Mouse (Mus musculus) neural tube, embryonic 12.5 days (tissue): Measurements from ENCODE around the gene Nav2. TPM values are rescaled to one million over a fixed set of nuclear protein-coding genes. Genes with fewer than 3 reads are reported as not detected.
A peak's percentile ranks its signal among the peaks of the same experiment; 100 is the strongest.

Experiments
- ATAC-seq: fragments of 200-750 bp; cut with Nextera tagmentation; 2 replicates; pipeline ENCODE4 v1.8.0; 2017; ENCODE audit warnings: low read depth, mild to moderate bottlenecking, moderate TSS enrichment, moderate library complexity; ENCODE audit not compliant: low FRiP score
- H3K27ac ChIP-seq: fragments of 300-500 bp; sonication (generic); 2 replicates; pipeline ENCODE4 v1.5.1; 2016
- H3K27me3 ChIP-seq: fragments of 300-500 bp; sonication (generic); replicated peaks from 2 replicates; pipeline ENCODE4 v1.6.1; 2016; ENCODE audit warnings: mild to moderate bottlenecking
- H3K36me3 ChIP-seq: fragments of 300-500 bp; sonication (generic); 2 replicates; pipeline ENCODE4 v1.6.1; 2016; ENCODE audit warnings: mild to moderate bottlenecking
- H3K4me1 ChIP-seq: fragments of 300-500 bp; sonication (generic); 2 replicates; pipeline ENCODE4 v1.6.1; 2016
- H3K4me2 ChIP-seq: fragments of 300-500 bp; sonication (generic); replicated peaks from 2 replicates; pipeline ENCODE4 v1.6.1; 2016; ENCODE audit warnings: mild to moderate bottlenecking
- H3K4me3 ChIP-seq: fragments of 300-500 bp; sonication (generic); 2 replicates; pipeline ENCODE4 v1.5.1; 2016
- H3K9ac ChIP-seq: fragments of 300-500 bp; sonication (generic); 2 replicates; pipeline ENCODE4 v1.6.1; 2016; ENCODE audit warnings: mild to moderate bottlenecking
- H3K9me3 ChIP-seq: fragments of 300-500 bp; sonication (generic); 2 replicates; pipeline ENCODE4 v1.6.1; 2016; ENCODE audit warnings: mild to moderate bottlenecking
- WGBS: fragments of 180-500 bp; shearing (Covaris S2); methylation state at CpG from one replicate; pipeline ENCODE4 v1.1.7; 2016; 5-methylcytosine and 5-hydroxymethylcytosine counted together
- polyA plus RNA-seq: library from polyadenylated mRNA; unstranded; fragments of >200 nt; fragmentation: Nextera tagmentation; extraction: Ambion mirVana; gene quantifications from 2 replicates; pipeline ENCODE4 v1.2.1, GENCODE M21; 2016

Gene Nav2
- polyA plus RNA-seq, 1 experiment from 2014 or later, result 25.2 TPM

- Histone ChIP-seq H3K4me1 (peaks cover 16% of the 10 kb centered on the region), H3K27me3 (no peaks in the 10 kb centered on the region), H3K36me3 (peaks cover 17% of the 10 kb centered on the region; the same call in 1 of the 2 replicates), H3K4me2 (no peak overlapping the region), H3K9me3 (no peaks in the 10 kb centered on the region), H3K27ac (no peak overlapping the region), H3K9ac (no peak overlapping the region), H3K4me3 (no peak overlapping the region)
- WGBS, result 72% methylated on average over 11 of the region's 11 CpGs
- ATAC-seq, result no peak
Measured at GRCm38 (mm10) chr7:49452274-49452673, 543.8 kb downstream of the Nav2 start.

DNA sequence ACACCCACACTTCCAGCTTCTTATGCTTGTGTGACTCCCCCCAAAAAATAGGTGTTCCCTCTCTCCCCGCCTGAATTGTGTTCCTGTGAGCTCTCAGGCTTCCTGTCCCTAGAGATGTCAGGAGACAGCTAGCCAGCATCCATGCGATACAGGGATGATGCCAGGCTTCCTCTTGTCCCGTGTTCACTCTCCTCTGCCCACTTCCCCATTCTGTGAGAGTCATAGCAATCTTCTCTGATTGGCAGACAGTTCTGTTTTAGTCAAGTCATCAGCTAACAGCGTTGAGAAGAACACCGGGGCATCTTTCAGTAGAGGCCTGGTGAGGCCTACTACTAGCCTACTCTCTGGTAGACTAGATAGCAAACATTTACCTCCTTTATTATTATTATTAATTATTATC is 546.1 kb downstream of the Nav2 start:
- Histone ChIP-seq H3K9ac (no peak overlapping the region), H3K9me3 (no peaks in the 10 kb centered on the region), H3K4me1 (peaks cover 11% of the 10 kb centered on the region), H3K4me2 (no peak overlapping the region), H3K4me3 (no peak overlapping the region), H3K36me3 (peaks cover 17% of the 10 kb centered on the region), H3K27me3 (no peaks in the 10 kb centered on the region), H3K27ac (no peak overlapping the region)
- WGBS, result 88% methylated on average over 5 of the region's 5 CpGs
- no peak for ATAC-seq

DNA sequence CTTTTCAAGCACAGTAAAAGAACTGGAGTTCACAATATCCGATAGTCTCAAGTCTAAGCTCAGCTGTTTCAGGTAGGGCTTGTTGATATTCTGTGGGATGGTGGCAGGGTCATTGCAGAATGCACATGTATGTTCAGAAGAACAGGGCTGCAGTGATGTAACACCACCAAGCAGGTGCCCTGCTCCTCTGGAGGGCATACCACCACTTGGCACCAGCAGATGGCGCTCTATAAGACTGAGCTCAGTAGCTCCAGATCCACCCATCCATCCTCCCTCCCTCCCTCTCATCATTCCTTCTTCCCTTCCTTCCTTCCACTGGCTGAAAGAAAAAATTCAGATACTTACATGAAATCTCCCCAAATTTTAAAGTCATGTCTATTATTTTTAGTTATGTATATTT is 547.6 kb downstream of the Nav2 start:
- Histone ChIP-seq H3K4me3 (no peak overlapping the region), H3K27me3 (no peaks in the 10 kb centered on the region), H3K9me3 (no peaks in the 10 kb centered on the region), H3K27ac (no peak overlapping the region), H3K4me1 (no peaks in the 10 kb centered on the region), H3K4me2 (no peak overlapping the region), H3K9ac (no peak overlapping the region), H3K36me3 (peaks cover 17% of the 10 kb centered on the region)
- no peak for ATAC-seq
- WGBS, result 60% methylated on average over 2 of the region's 2 CpGs

DNA sequence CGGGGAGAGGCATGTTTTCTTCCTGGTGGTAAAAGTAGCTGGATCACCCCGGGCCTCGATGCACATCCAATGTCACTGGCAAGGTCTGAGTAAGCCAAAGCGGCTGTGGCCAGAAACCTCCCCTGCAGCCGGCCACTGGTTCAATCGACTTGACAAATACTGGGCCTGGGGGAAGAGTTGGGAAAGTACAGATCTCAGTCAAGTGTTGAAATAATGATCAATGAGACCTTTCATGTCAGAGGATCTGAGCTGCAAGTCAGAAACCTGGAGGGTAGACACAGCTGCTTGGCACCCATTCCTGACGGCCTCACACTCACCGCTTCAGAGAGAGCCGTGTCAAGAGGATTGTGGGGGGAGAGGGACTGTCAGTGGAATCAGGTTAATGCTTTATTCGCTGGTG is 548.9 kb downstream of the Nav2 start:
- H3K36me3 ChIP-seq, result peaks cover 20% of the 10 kb centered on the region
- no peak overlapping the region for H3K4me3 ChIP-seq
- no peak overlapping the region for H3K27ac ChIP-seq
- H3K27me3 ChIP-seq, result no peaks in the 10 kb centered on the region
- 82% methylated on average over 10 of the region's 10 CpGs for WGBS
- no peak overlapping the region for H3K9ac ChIP-seq
- H3K4me2 ChIP-seq, result no peak overlapping the region
- no peak for ATAC-seq
- no peaks in the 10 kb centered on the region for H3K9me3 ChIP-seq
- no peaks in the 10 kb centered on the region for H3K4me1 ChIP-seq

- H3K4me3 ChIP-seq, result no peak overlapping the region
- H3K9me3 ChIP-seq, result no peaks in the 10 kb centered on the region
- H3K4me2 ChIP-seq, result no peak overlapping the region
- H3K4me1 ChIP-seq, result no peaks in the 10 kb centered on the region
- H3K36me3 ChIP-seq, result peaks cover 15% of the 10 kb centered on the region
- no peak for ATAC-seq
- 89% methylated on average over 10 of the region's 10 CpGs for WGBS
- no peak overlapping the region for H3K9ac ChIP-seq
- H3K27ac ChIP-seq, result no peak overlapping the region
- no peaks in the 10 kb centered on the region for H3K27me3 ChIP-seq
Measured at GRCm38 (mm10) chr7:49457890-49458289, 549.4 kb downstream of the Nav2 start.

DNA sequence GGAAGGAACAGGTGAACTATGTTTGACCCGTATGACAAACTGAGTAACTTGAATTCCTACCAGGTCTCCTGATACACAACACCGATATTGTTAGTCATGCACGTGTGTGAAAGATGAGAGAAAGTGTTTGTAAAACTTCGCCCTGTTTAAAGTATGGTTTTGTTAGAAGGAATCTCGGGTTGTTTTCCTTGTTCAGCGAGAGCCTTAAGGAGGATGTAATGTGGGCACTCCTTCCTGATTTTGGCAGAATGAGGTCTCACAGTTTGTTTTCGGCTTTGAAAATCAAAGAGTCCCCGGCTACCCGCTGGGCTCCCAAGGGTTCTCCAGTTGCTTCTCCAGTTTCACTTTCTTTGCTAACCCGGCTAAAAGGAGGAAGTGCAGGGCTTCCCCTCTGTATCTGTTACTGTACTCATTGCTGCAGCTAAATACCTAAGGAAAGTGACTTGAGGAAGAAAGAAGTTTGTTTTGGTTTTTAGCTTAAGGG is 553.9 kb downstream of the Nav2 start:
- Histone ChIP-seq H3K27ac (no peak overlapping the region), H3K9ac (no peak overlapping the region), H3K9me3 (no peaks in the 10 kb centered on the region), H3K4me3 (no peak overlapping the region), H3K36me3 (peaks cover 17% of the 10 kb centered on the region), H3K4me2 (peak overlapping the region; percentile 18; the same call in 1 of the 2 replicates), H3K4me1 (no peaks in the 10 kb centered on the region), H3K27me3 (no peaks in the 10 kb centered on the region)
- WGBS, result 20% methylated on average over 10 of the region's 10 CpGs
- no peak for ATAC-seq

- H3K27ac ChIP-seq, result no peak overlapping the region
- H3K4me1 ChIP-seq, result no peaks in the 10 kb centered on the region
- H3K4me3 ChIP-seq, result no peak overlapping the region
- H3K4me2 ChIP-seq, result no peak overlapping the region
- peak; percentile 53; the same call in 1 of the 2 replicates for ATAC-seq
- H3K36me3 ChIP-seq, result peaks cover 13% of the 10 kb centered on the region
- H3K9ac ChIP-seq, result no peak overlapping the region
- 63% methylated on average over 10 of the region's 10 CpGs for WGBS
- H3K9me3 ChIP-seq, result no peaks in the 10 kb centered on the region
- no peaks in the 10 kb centered on the region for H3K27me3 ChIP-seq
Measured at GRCm38 (mm10) chr7:49467861-49468260, 559.3 kb downstream of the Nav2 start.

DNA sequence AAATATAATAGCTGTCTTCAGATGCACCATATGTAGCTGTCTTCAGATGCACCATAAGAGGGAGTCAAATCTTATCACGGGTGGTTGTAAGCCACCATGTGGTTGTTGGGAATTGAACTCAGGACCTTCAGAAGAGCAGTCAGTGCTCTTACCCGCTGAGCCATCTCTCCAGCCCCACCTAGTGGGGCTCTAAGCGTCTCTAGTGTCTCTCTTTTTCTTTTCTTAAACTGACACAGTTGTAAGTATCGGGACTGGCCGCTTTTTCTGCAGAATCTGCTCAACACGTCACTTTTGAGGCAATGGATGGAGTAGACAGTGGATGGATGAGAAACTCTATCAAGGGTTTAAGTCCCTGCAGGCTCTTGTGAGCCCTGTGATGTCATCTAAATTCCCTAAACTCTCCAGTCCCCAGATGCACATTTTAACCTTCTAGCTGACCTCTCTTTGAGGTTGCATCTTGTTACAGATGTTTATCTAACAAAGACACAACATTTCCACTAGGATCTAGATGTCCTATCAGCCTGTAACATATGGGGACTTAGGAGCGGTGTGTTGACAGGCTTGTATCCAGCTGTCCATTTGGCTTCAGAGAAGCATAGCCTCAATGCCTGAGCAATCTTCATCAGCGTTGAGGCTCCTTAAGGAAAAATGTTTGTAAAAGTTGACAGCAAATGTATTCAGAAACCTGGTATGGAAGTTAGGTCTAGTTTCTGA is 560.1 kb downstream of the Nav2 start:
- no peaks in the 10 kb centered on the region for H3K9me3 ChIP-seq
- H3K27ac ChIP-seq, result no peak overlapping the region
- H3K4me1 ChIP-seq, result no peaks in the 10 kb centered on the region
- no peaks in the 10 kb centered on the region for H3K27me3 ChIP-seq
- no peak for ATAC-seq
- H3K4me2 ChIP-seq, result no peak overlapping the region
- 86% methylated on average over 8 of the region's 8 CpGs for WGBS
- no peak overlapping the region for H3K4me3 ChIP-seq
- H3K36me3 ChIP-seq, result peaks cover 13% of the 10 kb centered on the region
- no peak overlapping the region for H3K9ac ChIP-seq

GRCm38 (mm10) chr7:49471278-49471677 is 562.8 kb downstream of the Nav2 start:
- no peak overlapping the region for H3K4me2 ChIP-seq
- H3K36me3 ChIP-seq, result 0 out of 2 replicates have a peak, but pooled peaks cover 2% of the 10 kb centered on the region
- H3K4me3 ChIP-seq, result no peak overlapping the region
- no peaks in the 10 kb centered on the region for H3K27me3 ChIP-seq
- no peaks in the 10 kb centered on the region for H3K9me3 ChIP-seq
- no peak overlapping the region for H3K27ac ChIP-seq
- ATAC-seq, result no peak
- WGBS, result 67% methylated on average over 3 of the region's 3 CpGs
- no peaks in the 10 kb centered on the region for H3K4me1 ChIP-seq
- no peak overlapping the region for H3K9ac ChIP-seq

GRCm38 (mm10) chr7:49475282-49475681 is 566.8 kb downstream of the Nav2 start:
- H3K36me3 ChIP-seq, result 0 out of 2 replicates have a peak, but pooled peaks cover 2% of the 10 kb centered on the region
- no peak overlapping the region for H3K9ac ChIP-seq
- WGBS, result 87% methylated on average over 6 of the region's 6 CpGs
- no peaks in the 10 kb centered on the region for H3K9me3 ChIP-seq
- H3K4me3 ChIP-seq, result no peak overlapping the region
- no peak overlapping the region for H3K27ac ChIP-seq
- H3K4me1 ChIP-seq, result peaks cover 4% of the 10 kb centered on the region; the same call in 1 of the 2 replicates
- no peak overlapping the region for H3K4me2 ChIP-seq
- no peak for ATAC-seq
- no peaks in the 10 kb centered on the region for H3K27me3 ChIP-seq

GRCm38 (mm10) chr7:49476163-49476562 is 567.6 kb downstream of the Nav2 start:
- H3K4me1 ChIP-seq, result peaks cover 4% of the 10 kb centered on the region; the same call in 1 of the 2 replicates
- 93% methylated on average over 8 of the region's 8 CpGs for WGBS

DNA sequence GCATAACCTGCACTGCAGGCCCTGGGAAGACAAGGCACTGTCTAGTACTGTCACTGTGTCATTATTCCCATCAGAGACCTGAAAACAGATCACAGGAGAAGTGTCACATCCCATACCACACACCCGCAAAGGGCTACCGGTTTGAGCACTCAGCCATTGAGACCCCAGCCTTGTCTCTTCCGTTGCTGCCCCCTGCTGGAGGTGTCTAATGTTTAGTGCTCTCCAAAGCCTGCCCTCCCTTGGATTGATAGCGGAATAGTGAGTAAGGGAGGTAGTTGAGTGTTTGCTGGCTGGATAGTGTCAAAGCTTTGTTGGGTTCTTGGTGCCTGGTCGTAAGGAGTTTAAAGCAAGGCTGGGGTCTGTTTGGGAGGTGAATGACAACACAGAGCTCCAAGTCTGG is 568.1 kb downstream of the Nav2 start:
- peaks cover 4% of the 10 kb centered on the region; the same call in 1 of the 2 replicates for H3K4me1 ChIP-seq
- no peak for ATAC-seq
- no peak overlapping the region for H3K4me3 ChIP-seq
- no peaks in the 10 kb centered on the region for H3K27me3 ChIP-seq
- no peak overlapping the region for H3K9ac ChIP-seq
- H3K9me3 ChIP-seq, result no peaks in the 10 kb centered on the region
- no peak overlapping the region for H3K4me2 ChIP-seq
- no peak overlapping the region for H3K27ac ChIP-seq
- WGBS, result 61% methylated on average over 5 of the region's 5 CpGs
- H3K36me3 ChIP-seq, result 0 out of 2 replicates have a peak, but pooled peaks cover 2% of the 10 kb centered on the region

More at GRCm38 (mm10) chr7:49476163-49476562, 567.6 kb downstream of the Nav2 start:
- Histone ChIP-seq H3K27ac (no peak overlapping the region), H3K4me2 (no peak overlapping the region), H3K27me3 (no peaks in the 10 kb centered on the region), H3K9me3 (no peaks in the 10 kb centered on the region), H3K9ac (no peak overlapping the region), H3K36me3 (0 out of 2 replicates have a peak, but pooled peaks cover 2% of the 10 kb centered on the region), H3K4me3 (no peak overlapping the region)
- no peak for ATAC-seq
